Mouse (Mus musculus) layer of hippocampus, adult 2 months (tissue): ENCODE results near the gene Atg2a. TPM values are rescaled to one million over a fixed set of nuclear protein-coding genes. Genes with fewer than 3 reads are reported as not detected.
"Not testable (repeated sequence)": the region's sequence is repeated elsewhere in the genome, so short reads cannot be mapped to it uniquely, and the experiment has no call there.

Source experiments
- DNase-seq, 2 experiments: peaks; one replicate each; pipeline ENCODE4 v3.0.0; 2022; ENCODE audit warnings: low spot score in 2 of 2
- H3K27ac ChIP-seq: fragments of 200-600 bp; 2 replicates; pipeline ENCODE4 v1.8.1; 2022
- H3K4me3 ChIP-seq: fragments of 200-600 bp; 2 replicates; pipeline ENCODE4 v1.8.1; 2022; ENCODE audit warnings: mild to moderate bottlenecking
- CTCF ChIP-seq: fragments of 200-600 bp; conservative IDR thresholded peaks from 2 replicates; pipeline ENCODE4 v1.8.1; 2022; ENCODE audit warnings: antibody characterized with exemption, mild to moderate bottlenecking, moderate library complexity
- total RNA-seq, 2 experiments: library from RNA; stranded (reverse); gene quantifications; 2 replicates each; pipeline ENCODE4 v1.2.3; 2021

The Atg2a gene
- total RNA-seq, 2 experiments from 2014 or later = 32.5 to 39.0 TPM

DNA sequence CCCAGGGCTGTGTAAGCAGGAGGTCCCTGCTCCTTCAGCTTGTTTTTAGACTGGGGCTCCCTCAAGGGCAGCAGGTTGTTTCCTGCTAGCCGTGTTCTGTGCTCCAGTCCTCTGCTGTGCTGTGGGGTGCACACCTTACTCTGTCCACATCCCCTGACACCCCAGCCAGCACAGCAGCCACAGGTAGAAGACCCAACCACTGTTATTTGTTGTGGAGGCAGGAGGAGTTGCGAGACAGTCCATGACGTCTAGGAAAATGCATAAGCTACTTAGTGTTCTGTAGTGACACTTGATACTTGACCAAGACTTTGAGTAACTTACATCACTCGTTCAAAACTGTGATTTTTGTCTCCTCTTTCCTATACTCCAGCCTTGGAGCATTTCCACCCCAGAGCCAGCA, 57.5 kb downstream of the Atg2a start:
- no peak for DNase-seq
- no peak overlapping the region for H3K4me3 ChIP-seq
- TF ChIP-seq CTCF = no peak
- peak overlapping the region; percentile 83; the same call in 1 of the 2 replicates for H3K27ac ChIP-seq

DNA sequence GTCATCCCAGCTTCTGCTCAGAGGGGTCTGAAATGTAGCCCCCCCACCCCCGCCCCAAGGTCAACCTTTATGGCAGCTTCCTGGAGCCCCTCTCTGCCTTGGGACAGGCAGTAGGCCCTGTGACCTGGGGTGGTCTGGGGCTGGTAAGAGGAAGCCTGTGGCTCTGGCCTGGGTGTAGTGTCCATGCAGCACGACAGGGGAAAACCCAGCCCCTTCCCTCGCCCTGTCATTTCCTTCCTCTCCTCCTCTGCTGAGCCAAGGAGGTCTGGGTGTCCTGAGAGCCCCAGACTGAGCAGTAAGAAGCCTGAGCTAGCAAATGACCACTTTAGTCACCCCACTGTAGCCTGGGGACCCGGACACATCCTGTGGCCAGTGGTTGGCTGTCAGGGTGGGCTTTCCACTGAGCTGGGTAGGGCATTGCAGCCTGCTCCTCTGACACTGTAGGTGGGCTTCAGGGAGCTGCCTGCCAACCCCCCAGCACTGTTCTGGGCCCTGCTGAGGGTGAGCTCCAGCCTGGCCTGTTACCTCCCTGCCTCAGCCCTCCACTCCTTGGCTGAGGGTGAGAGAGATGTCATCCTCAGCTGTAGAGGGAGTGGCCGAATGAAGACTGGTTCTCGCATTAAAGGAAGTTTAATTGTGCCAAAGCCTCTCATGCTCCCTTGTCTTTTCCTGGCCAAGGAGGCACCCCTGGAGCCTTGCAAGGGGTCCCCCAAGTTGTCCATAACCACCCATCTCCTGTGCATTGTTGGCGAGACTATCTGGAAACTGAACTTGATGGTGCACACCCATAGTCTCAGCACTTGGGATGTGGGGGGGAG, 58.2 kb downstream of the Atg2a start:
- Histone ChIP-seq H3K4me3 (no peak overlapping the region), H3K27ac (peak overlapping the region; percentile 83)
- TF ChIP-seq CTCF = no peak
- DNase-seq = no peak

DNA sequence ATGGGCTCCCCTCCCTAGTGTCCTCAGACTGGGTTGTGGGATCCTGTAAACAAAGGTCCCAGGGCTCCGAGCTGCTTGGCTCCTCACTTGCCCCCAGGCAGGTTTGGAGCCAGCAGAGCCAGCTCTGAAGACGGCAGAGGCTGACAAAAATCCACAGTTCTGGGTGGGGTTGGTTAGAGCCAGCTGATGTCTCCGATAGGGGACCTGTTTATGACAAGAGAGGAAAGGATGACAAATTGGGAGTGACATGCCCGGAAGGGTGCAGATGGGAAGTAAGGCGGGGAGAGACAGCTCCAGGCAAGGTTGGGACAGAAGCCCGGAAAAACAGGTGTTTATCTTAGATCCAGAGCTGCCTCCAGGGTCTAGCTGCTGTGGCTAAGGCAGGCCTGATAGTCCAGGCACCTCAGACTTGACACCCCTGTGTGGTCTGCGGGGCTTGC, 59.0 kb downstream of the Atg2a start:
- no peak for TF ChIP-seq CTCF
- no peak for DNase-seq
- peak overlapping the region; percentile 83 for H3K27ac ChIP-seq

DNA sequence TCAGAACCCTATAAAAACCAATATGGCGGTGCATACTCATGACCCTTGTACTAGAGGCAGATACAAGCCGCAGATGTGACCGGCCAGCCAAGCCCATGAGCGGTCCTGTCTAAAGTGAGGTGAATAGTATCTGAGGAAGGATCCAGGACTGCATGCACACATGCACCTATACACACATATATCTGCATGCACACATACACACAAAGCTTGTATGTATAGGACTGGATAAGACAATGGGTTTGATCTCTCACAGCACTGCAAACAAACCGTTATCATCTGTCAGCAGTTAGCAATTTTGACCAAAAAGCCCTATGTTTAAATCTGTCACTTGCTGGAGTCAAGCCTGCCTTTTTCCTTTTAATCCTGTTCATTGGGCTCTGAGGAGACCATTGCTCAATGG, 60.6 kb downstream of the Atg2a start:
- H3K27ac ChIP-seq = peak overlapping the region; percentile 86
- TF ChIP-seq CTCF = no peak

More for the DNA sequence above, 59.0 kb downstream of the Atg2a start:
- no peak overlapping the region for H3K4me3 ChIP-seq

DNA sequence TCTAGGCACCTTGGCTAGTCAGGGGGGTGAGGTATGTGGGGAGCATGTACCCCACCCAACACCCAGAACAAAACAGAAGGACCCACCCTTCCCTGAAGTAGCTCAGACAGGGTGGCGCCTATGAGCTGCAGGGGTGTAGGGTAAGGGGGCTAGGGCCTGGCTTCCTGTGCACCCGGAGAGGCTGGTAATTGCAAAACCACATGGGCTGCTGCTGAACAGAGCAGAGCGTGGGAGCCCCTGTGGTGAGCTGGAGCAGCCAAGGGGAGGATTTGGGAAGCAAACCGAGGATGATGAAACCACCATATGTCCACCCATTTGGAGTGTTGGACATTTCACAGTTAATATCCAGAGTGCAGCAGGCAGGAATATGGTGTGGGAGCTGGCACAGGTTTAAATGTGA, 61.1 kb downstream of the Atg2a start:
- Histone ChIP-seq H3K27ac (peak overlapping the region; percentile 86), H3K4me3 (no peak overlapping the region)
- DNase-seq = peak; percentile 67 to 75
- no peak for TF ChIP-seq CTCF

More for the DNA sequence above, 60.6 kb downstream of the Atg2a start:
- H3K4me3 ChIP-seq = no peak overlapping the region
- no peak for DNase-seq

DNA sequence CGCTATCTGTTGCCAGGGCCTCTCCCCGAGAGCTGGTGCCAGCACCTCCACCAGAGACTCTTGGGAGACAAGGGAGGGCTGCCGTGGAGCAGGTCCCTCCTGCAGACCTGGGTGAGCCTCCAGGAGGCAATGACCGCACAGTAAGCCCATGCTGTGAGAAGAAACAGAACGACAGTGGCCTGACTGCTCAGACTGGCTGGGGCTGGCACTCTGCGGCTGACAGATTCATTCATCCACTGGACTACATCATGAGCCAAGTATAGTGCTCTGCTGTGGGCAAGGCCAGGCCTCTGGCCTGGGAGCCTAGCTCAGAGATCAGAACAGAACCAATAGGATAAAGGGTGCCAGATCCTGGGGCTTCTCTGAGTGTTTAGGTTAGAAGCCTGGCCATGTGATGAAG, 62.4 kb downstream of the Atg2a start:
- Histone ChIP-seq H3K27ac (peak overlapping the region; percentile 86), H3K4me3 (no peak overlapping the region)
- no peak for DNase-seq
- TF ChIP-seq CTCF = no peak

DNA sequence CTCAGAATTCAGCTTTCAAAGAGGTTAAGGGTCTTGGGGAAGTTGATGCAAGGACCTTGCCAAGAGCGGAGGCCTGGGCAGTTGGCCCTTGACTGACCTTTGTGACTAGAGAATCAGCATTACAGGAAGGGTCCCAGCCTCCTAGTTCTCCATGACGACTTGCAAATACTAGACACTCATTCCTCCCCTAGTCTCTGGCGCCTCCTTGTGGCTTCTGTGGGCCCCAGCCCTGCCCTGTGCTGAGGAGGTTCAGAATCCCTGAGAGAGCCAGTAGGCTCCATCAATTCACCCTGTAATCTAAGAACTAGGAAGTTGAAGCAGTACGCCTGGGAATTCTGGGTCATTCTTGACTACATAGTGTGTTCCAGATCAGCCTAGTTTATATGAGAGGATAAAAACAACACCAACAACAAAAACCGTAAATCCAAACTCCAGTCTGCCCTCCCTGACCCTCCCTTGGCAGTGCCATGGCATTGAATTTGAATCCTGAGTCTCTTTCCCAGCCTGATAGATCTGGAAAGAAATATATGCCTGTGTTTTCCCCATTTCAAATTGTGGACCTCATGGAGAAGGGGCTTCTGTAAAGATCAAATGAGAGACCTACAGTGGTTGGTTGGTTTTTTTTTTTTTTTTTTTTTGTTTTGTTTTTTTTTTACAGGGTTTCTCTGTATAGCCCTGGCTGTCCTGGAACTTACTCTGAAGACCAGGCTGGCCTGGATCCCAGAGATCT, 63.5 kb downstream of the Atg2a start:
- Histone ChIP-seq H3K27ac (peak overlapping the region; percentile 86), H3K4me3 (no peak overlapping the region)
- TF ChIP-seq CTCF = peak; percentile 99
- DNase-seq = peak; percentile 86 to 93

DNA sequence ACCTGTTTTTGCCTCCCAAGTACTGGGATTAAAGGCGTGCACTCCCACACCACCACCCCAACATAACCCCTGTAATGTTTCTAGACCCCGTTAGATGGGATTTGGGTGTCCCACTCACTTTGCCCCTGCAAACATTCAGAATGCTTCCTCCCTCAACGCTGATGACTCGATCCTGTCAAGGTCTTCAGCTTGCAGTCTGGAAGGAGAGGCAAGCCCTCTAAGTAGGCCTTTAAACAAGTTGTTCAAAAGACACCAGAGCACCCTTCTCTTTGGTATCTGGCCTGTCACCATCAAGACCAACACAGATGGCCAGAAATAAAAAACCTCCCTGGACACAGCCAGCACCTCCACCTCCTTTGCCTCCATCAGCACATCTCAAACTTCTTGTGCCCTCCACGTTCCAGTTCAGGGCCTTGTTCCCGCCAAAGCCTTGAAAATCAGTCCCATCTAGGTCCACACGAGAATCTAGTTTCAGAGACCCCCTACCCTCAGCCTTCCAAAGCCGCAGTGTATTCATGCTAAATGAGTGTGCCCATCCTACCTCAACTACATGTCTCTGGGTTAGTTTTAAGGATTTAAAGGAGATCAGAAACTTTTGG, 64.1 kb downstream of the Atg2a start:
- DNase-seq = no peak
- peak overlapping the region; percentile 77; the same call in 1 of the 2 replicates for H3K27ac ChIP-seq
- TF ChIP-seq CTCF = no peak
- peak overlapping the region; percentile 60; the same call in 1 of the 2 replicates for H3K4me3 ChIP-seq

DNA sequence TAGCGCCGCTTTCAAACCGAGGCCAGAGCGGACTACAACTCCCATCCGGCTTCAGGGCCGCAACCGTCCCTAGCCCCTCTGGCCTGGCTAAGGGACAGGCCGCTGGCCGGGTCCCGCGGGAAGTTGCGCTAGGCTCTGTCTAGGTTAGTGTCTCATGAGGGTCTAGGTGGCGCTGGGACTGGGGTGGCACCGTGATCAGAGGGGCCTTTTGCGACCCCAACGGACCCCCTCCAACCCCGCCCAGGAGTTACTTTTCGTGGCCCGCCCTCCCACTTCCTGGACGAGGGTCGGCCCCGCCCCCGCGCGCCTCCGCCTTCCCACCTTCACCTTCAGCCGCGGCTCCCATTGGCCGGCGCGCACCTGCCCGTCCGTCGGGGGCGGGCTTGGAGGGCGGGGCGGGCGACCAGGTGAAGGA, 64.7 kb downstream of the Atg2a start, which contains the start of gene Cdc42bpg:
Gene Cdc42bpg (plus strand): TSS at position 320 of the 415 bp plus-strand sequence.
- peak within 1 kb of the TSS; percentile 77 for H3K27ac ChIP-seq
- no peak for TF ChIP-seq CTCF
- peak within 1 kb of the TSS; percentile 60 for H3K4me3 ChIP-seq
- no peak for DNase-seq

DNA sequence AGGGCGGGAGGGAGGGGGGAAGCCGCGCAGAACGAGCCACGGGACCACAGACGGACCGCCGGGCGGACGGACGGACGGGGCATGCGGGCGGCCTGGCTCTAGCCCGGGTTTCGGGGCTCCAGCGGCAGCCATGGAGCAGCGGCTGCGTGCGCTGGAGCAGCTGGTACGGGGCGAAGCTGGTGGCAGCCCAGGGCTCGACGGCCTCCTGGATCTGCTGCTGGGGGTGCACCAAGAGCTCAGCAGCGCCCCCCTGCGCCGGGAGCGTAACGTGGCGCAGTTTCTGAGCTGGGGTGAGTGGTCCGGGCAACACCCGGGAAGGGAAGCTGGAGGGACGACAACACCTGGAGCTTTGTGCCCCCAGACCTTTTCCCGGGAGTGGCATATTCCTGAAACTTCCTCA, 65.1 kb downstream of the Atg2a start:
- peak in 1 of 2 experiments; percentile 67 for DNase-seq
- peak overlapping the region; percentile 77; the same call in 1 of the 2 replicates for H3K27ac ChIP-seq
- peak; percentile 86 for TF ChIP-seq CTCF
- H3K4me3 ChIP-seq = peak overlapping the region; percentile 60

DNA sequence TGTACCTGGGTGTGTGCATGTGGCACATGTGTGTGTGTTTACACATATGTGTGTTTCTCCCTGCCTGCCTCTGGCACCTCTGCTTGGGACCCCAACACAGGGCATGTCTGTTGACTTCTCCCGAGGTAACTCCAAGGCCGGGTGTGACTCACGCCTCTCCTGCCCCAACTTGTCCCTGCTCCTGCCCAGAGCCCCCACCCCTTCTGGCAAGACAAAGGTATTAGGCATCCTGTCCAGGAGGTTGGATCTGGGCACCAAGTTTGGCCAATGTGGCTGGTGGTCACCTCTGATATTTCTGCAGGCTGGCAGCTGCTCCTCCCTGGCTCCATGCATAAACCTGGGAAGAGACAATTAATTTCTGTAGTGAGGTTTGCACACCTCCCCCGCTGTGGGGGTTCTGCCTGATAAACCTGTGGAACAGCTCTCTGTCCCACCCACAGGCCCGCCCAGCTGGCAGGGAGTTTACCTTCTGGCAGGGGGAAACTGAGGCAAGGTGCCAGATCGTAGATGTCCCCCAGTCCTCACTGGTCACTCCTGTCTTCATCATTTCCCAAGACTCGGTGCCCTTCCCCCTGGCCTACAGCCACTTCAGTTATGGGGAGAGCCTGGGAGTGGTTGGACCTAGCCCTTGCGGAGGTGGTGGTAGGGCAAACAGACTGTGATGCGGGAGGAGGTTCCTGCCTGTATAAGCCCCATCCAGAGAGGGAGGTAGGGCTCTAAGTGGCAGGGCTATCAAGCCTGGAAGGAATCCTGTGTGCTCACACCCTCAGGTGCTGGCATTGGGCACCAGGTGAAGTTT, 66.5 kb downstream of the Atg2a start:
- DNase-seq = no peak
- H3K4me3 ChIP-seq = no peak overlapping the region
- no peak for TF ChIP-seq CTCF
- peak overlapping the region; percentile 36; the same call in 1 of the 2 replicates for H3K27ac ChIP-seq

DNA sequence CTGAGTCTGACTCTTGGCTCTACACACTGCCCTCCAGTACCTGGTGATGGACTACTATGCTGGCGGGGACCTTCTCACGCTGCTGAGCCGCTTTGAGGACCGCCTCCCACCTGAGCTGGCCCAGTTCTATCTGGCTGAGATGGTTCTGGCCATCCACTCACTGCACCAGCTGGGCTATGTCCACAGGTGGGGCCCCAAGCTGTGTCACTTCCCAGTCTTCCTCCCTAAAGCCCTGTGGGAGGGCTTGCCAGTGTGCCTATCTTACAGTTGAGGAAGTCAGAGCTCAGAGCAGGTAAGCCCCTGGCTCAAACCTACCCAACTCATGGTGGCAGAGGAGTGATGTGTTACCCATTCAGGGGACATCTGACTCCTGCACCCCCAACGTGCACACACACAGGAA, 68.7 kb downstream of the Atg2a start:
- DNase-seq = no peak
- Histone ChIP-seq H3K27ac (no peak overlapping the region), H3K4me3 (no peak overlapping the region)
- no peak for TF ChIP-seq CTCF

DNA sequence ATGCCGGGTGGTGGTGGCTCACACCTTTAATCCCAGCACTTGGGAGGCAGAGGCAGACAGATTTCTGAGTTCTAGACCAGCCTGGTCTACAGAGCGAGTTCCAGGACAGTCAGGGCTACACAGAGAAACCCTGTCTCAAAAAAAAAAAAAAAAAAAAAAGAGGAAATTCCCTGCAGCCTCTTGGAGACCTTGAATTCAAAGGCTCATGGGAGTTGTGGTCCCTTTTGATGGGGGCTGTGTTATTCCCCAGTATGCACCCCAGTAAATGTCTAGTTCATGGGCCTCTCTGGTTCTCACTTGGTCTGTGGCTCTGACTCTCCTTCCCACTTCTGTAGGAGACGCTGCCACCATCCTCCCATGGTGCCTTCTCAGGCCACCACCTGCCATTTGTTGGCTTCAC, 70.3 kb downstream of the Atg2a start:
- not testable (repeated sequence) for DNase-seq, H3K27ac ChIP-seq, H3K4me3 ChIP-seq
